Mouse (Mus musculus) heart, embryonic 15.5 days (tissue): Measurements from ENCODE around the gene H2-M10.3. TPM values are rescaled to one million over a fixed set of nuclear protein-coding genes. Genes with fewer than 3 reads are reported as not detected.
"Not testable (repeated sequence)": the region's sequence is repeated elsewhere in the genome, so short reads cannot be mapped to it uniquely, and the experiment has no call there.

ENCODE experiments used
- ATAC-seq: fragments of 200-750 bp; cut with Nextera tagmentation; replicated peaks from 2 replicates; pipeline ENCODE4 v1.8.0; 2017; ENCODE audit warnings: low read depth, moderate TSS enrichment; ENCODE audit not compliant: insufficient number of reproducible peaks, insufficient read depth, low FRiP score
- H3K27ac ChIP-seq: fragments of 300-500 bp; sonication (generic); 2 replicates; pipeline ENCODE4 v1.5.1; 2015; ENCODE audit warnings: mild to moderate bottlenecking, inconsistent platforms
- H3K27me3 ChIP-seq: fragments of 300-500 bp; sonication (generic); 2 replicates; pipeline ENCODE4 v1.6.1; 2015; ENCODE audit warnings: inconsistent platforms
- H3K36me3 ChIP-seq: fragments of 300-500 bp; sonication (generic); 2 replicates; pipeline ENCODE4 v1.6.1; 2015; ENCODE audit warnings: mild to moderate bottlenecking, inconsistent platforms
- H3K4me1 ChIP-seq: fragments of 300-500 bp; sonication (generic); replicated peaks from 2 replicates; pipeline ENCODE4 v1.6.1; 2015; ENCODE audit warnings: inconsistent platforms
- H3K4me2 ChIP-seq: fragments of 300-500 bp; sonication (generic); 2 replicates; pipeline ENCODE4 v1.6.1; 2015; ENCODE audit warnings: inconsistent platforms, mild to moderate bottlenecking, moderate library complexity
- H3K4me3 ChIP-seq: fragments of 300-500 bp; sonication (generic); 2 replicates; pipeline ENCODE4 v1.5.1; 2015; ENCODE audit warnings: mild to moderate bottlenecking, inconsistent platforms
- H3K9ac ChIP-seq: fragments of 300-500 bp; sonication (generic); 2 replicates; pipeline ENCODE4 v1.6.1; 2015; ENCODE audit warnings: mild to moderate bottlenecking, inconsistent platforms
- H3K9me3 ChIP-seq: fragments of 300-500 bp; sonication (generic); replicated peaks from 2 replicates; pipeline ENCODE4 v1.6.1; 2016; ENCODE audit warnings: inconsistent platforms
- WGBS: fragments of 180-500 bp; shearing (Covaris S2); methylation state at CpG from one replicate; pipeline ENCODE4 v1.1.7; 2015; ENCODE audit warnings: mixed read lengths; 5-methylcytosine and 5-hydroxymethylcytosine counted together
- polyA plus RNA-seq: library from polyadenylated mRNA; unstranded; fragments of >200 nt; fragmentation: Nextera tagmentation; extraction: Ambion mirVana; gene quantifications from 2 replicates; pipeline ENCODE4 v1.2.1, GENCODE M21; 2015

H2-M10.3 gene
- not detected in 2 replicates for polyA plus RNA-seq

DNA sequence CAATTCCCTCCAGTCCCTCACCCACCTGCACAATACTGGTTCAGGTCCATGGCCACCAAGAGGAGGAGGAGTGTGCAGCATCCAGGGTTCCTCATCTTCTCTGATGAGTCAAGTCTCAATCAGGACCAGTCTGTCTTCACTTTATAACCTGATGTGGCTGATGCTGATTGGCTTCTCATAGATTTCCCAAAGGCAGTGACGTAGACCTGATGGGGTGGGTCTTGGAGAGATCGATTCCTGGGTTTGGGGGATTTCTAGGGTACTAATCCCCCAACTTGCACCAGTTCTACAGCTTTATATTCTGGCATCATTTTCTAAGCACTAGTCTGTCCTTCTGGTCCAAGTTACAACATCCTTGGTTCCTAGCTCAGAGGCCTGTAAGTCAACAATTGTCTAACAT is at the start of gene H2-M10.3:
TSS of gene H2-M10.3 (minus strand) at position 101 of the 400 bp plus-strand sequence.
- not testable (repeated sequence) for H3K36me3 ChIP-seq, H3K9me3 ChIP-seq, ATAC-seq, H3K9ac ChIP-seq, H3K4me2 ChIP-seq, H3K4me1 ChIP-seq, H3K27me3 ChIP-seq, H3K27ac ChIP-seq, H3K4me3 ChIP-seq
- 95% methylated on average over 2 of the region's 2 CpGs for WGBS

DNA sequence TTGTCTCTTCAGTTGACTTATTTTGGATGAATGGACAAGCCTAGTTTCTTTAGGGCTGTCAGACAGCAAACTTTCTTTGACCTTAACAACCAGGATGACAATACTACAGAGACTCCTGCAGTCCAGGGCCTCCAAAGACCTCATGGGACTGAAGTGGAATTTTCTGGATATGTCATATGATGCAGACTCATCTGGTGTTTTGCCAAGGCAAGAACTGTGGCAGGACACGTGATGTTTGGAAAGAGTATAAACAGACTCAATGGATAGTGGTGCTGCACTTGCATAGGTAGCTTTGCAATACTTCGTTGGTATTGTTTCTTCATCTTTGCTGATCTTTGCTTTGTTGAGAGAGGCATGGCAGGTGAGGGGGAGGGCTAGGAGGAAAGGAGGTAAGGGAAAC is 49.2 kb upstream of the H2-M10.3 start:
- Histone ChIP-seq H3K4me1 (no peaks in the 10 kb centered on the region), H3K4me3 (no peak overlapping the region), H3K36me3 (no peaks in the 10 kb centered on the region), H3K27ac (no peak overlapping the region), H3K9me3 (no peaks in the 10 kb centered on the region), H3K9ac (no peak overlapping the region), H3K4me2 (no peak overlapping the region), H3K27me3 (no peaks in the 10 kb centered on the region)
- 39% methylated on average over 2 of the region's 2 CpGs for WGBS
- ATAC-seq, result no peak

DNA sequence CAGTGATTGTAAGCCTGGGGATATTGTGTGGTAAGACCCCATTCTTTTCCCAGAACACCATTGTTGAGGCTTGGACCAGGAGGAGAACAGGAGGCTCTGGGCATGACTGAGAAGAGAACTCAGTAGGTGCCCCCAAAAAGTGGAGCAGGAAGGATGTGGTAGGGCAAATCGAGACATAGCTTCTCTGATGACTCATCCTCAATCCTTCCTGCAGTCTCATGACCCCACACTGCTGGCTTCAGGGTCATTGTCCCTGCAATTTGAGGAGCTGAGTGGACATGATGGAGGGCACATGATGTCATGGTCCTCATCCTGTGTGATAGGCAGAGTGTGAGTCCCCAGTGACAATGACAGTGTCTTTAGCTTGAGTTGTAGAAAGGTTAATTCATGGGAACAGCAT is 47.2 kb upstream of the H2-M10.3 start:
- ATAC-seq, result no peak

DNA sequence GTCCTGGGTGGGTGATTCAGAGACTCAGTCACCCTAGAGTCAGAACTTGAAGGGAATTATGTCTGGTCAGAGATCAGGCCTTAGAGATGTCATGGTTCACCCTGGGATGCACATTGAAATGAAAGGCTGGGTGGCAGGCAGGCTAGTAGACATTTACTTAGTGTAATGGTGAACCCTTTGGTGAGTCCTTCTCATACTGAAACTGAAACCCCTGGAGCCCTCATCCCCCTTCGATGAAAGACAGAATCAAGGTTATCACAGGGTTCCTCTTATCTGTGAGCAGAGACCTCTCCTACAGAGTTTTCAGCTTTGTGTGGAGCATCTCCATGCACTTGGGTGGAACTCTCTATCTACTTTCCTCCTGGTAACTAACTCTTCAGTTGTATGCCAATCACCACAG is 46.1 kb upstream of the H2-M10.3 start:
- H3K9me3 ChIP-seq, result no peaks in the 10 kb centered on the region
- H3K27ac ChIP-seq, result no peak overlapping the region
- H3K4me2 ChIP-seq, result no peak overlapping the region
- H3K36me3 ChIP-seq, result no peaks in the 10 kb centered on the region
- H3K27me3 ChIP-seq, result no peaks in the 10 kb centered on the region
- WGBS, result 73% methylated on average over 1 of the region's 1 CpGs
- H3K4me1 ChIP-seq, result no peaks in the 10 kb centered on the region
- ATAC-seq, result no peak
- H3K9ac ChIP-seq, result no peak overlapping the region
- H3K4me3 ChIP-seq, result no peak overlapping the region

More for the DNA sequence above, 47.2 kb upstream of the H2-M10.3 start:
- Histone ChIP-seq H3K9me3 (no peaks in the 10 kb centered on the region), H3K27ac (no peak overlapping the region), H3K4me2 (no peak overlapping the region), H3K36me3 (no peaks in the 10 kb centered on the region), H3K9ac (no peak overlapping the region), H3K27me3 (no peaks in the 10 kb centered on the region), H3K4me3 (no peak overlapping the region), H3K4me1 (no peaks in the 10 kb centered on the region)
- 28% methylated on average over 1 of the region's 1 CpGs for WGBS

DNA sequence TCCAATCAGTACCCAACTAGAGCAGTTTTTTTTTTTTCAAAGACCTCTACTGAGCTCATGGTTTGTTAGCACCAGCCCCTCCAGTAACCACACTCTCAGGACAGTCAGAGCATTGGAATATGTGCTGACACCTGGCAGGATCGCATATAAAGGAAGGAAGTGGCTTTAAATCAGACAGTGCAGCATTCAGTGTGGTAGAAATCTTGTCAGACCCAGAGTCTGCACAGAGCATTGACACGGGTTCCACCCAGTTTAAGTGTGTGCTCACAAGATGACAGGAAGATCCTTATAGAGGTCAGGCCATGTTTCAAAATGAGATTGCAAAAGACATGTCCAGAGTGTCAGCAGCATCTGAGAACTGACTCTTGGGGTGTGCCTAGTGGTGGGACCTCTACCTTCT is 21.7 kb upstream of the H2-M10.3 start:
- Histone ChIP-seq H3K4me3 (no peak overlapping the region), H3K27me3 (no peaks in the 10 kb centered on the region), H3K9ac (no peak overlapping the region), H3K4me1 (no peaks in the 10 kb centered on the region), H3K27ac (no peak overlapping the region), H3K4me2 (no peak overlapping the region), H3K9me3 (no peaks in the 10 kb centered on the region), H3K36me3 (no peaks in the 10 kb centered on the region)
- ATAC-seq, result no peak
- WGBS, result 76% methylated on average over 2 of the region's 2 CpGs

DNA sequence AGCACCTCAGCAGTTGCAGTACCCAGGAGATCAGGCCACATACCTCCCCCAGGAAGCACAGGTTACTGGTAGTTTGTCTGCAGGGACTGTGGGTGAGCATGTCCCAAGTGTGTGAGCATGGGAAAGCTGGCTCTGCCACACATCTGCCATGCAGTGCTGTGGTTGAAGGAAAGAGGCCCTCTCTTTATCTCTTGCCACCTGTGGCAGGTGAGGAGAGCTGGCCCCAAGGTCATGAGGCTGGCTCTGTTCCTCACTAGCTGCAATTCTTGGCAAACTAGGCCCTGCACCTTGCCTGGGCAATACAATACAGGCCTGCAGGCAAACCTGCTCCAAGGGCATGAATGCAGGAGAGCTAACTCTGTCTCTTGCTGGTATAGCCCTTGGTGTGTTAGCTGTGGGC is 5.8 kb downstream of the H2-M10.3 start:
- not testable (repeated sequence) for H3K4me1 ChIP-seq, H3K36me3 ChIP-seq, H3K4me3 ChIP-seq, H3K9me3 ChIP-seq, H3K4me2 ChIP-seq, H3K9ac ChIP-seq, ATAC-seq, H3K27me3 ChIP-seq, H3K27ac ChIP-seq

DNA sequence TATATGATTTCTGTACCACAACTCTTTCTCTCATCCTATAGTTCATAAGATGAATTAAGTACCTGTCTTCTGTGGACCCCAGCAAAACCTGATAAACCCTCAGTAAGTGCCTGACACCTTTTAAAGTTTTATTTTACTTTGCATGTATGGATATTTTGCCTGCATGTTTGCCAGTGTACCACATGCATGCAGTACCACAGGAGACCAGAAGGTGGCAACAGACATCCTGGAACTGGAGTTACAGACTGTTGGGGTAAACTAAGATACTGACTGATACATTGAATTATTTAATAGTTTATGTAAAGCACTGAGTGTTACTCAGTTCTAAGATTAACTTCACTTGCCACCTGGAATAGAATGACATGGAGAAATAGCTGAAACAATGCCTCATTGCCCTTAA is 10.7 kb downstream of the H2-M10.3 start:
- H3K27ac ChIP-seq, H3K4me1 ChIP-seq, H3K4me2 ChIP-seq, H3K36me3 ChIP-seq, H3K4me3 ChIP-seq, H3K9me3 ChIP-seq, H3K9ac ChIP-seq, H3K27me3 ChIP-seq, ATAC-seq: not testable (repeated sequence)

DNA sequence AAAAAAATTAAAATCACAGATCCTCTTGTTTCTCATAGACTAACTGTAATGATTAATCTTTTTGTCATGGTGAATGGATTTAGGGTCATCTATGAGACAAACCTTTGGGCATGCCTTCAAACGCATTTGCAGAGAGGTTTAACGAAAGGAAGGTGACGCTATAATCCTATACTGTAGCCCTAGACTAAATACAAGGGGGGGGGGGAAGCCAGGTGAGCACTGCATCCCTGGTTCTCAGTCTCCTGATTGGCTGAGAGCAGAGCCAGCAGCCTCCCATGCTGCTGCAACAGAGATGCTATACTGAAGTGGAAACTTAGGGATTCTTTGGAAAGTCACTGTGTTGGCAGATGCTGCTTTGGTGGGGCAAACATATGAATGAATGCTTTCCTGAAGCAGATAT is 12.5 kb downstream of the H2-M10.3 start:
- ATAC-seq, result no peak
- Histone ChIP-seq H3K4me1 (no peaks in the 10 kb centered on the region), H3K9ac (no peak overlapping the region), H3K36me3 (no peaks in the 10 kb centered on the region), H3K9me3 (no peaks in the 10 kb centered on the region), H3K27ac (no peak overlapping the region), H3K4me2 (no peak overlapping the region), H3K27me3 (no peaks in the 10 kb centered on the region; the same call in 1 of the 2 replicates), H3K4me3 (no peak overlapping the region)
- WGBS, result 41% methylated on average over 3 of the region's 3 CpGs

DNA sequence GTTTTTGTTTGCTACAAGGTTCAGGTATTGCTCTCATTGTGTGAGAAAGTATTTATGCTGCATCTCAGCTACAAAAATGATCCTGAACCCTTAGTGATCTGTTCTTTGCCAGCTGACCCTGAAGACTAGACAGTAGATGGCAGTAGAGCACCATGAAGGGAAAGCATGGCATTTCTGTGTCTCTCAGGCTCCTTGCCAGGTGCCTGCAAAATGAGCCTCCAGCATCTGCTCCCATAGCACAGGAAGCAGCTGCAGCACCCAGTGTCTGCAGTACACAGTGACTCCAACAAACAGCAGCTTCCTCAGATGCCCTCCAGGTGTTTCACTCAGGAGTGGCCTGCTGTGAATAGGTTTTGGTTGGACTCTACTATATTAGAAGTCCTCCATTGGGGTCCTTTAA is 12.9 kb downstream of the H2-M10.3 start:
- not testable (repeated sequence) for H3K4me3 ChIP-seq, H3K27me3 ChIP-seq, H3K4me2 ChIP-seq, H3K4me1 ChIP-seq, H3K27ac ChIP-seq, H3K9ac ChIP-seq, H3K9me3 ChIP-seq, H3K36me3 ChIP-seq, ATAC-seq

DNA sequence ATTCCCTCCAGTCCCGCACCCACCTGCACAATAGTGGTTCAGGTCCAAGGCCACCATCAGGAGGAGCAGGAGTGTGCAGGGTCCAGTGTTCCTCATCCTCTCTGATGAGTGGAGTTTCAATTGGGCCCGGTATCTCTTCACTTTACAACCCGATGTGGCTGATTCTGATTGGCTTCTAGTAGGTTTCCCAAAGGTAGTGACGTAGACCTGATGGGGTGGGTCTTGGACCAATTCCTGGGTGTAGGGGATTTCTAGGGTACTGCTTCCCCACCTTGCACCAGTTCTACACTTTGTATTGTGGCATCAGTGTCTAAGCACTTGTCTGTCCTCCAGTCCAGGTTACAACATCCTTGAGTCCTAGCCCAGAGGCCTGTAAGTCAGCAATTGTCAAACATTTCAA is 42.2 kb downstream of the H2-M10.3 start, which contains the start of gene H2-M10.1:
TSS of gene H2-M10.1 (minus strand) at position 101 of the 400 bp plus-strand sequence.
- Histone ChIP-seq H3K27ac (no peak within 1 kb of the TSS), H3K4me3 (no peak within 1 kb of the TSS), H3K4me2 (no peak within 1 kb of the TSS), H3K36me3 (no peaks in the 10 kb centered on the region), H3K9me3 (no peaks in the 10 kb centered on the region), H3K4me1 (no peaks in the 10 kb centered on the region), H3K9ac (no peak within 1 kb of the TSS), H3K27me3 (no peaks in the 10 kb centered on the region)
- ATAC-seq, result no peak
- 82% methylated on average over 4 of the region's 4 CpGs for WGBS

DNA sequence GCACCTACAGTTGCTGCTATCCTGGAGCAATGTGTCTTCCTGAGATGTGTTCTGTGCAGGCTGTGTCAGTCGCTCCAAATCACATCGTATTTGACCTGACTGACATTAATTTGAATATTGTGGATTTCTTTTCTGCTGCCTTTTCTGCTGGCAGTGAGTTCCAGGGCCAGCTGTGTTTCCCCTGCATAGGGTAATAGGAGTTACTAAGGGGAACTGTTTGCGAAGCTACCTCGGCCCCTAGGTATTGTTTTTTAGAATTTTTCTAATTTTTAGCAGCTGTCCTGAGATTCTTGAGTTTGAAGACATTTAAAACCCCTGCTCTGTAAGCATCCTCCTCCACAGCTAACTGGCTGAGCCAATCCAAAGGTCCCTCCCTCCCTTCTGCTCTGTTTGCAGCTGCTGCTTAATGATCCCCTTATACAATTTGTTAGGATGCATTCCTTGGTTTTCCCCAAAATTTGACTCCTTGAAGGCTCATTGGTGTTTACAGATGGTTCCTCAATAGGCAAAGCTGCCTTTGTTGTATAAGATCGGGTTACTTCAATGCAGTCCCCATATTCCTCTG is 52.4 kb downstream of the H2-M10.3 start:
- peak overlapping the region; percentile 62 for H3K4me3 ChIP-seq
- H3K4me1 ChIP-seq, result no peaks in the 10 kb centered on the region
- 0 out of 2 replicates have a peak, but pooled peaks cover 8% of the 10 kb centered on the region for H3K27me3 ChIP-seq
- no peak overlapping the region for H3K27ac ChIP-seq
- no peak overlapping the region for H3K9ac ChIP-seq
- peak overlapping the region; percentile 90 for H3K4me2 ChIP-seq
- 33% methylated on average over 5 of the region's 5 CpGs for WGBS
- no peaks in the 10 kb centered on the region for H3K36me3 ChIP-seq
- ATAC-seq, result no peak
- H3K9me3 ChIP-seq, result no peaks in the 10 kb centered on the region

DNA sequence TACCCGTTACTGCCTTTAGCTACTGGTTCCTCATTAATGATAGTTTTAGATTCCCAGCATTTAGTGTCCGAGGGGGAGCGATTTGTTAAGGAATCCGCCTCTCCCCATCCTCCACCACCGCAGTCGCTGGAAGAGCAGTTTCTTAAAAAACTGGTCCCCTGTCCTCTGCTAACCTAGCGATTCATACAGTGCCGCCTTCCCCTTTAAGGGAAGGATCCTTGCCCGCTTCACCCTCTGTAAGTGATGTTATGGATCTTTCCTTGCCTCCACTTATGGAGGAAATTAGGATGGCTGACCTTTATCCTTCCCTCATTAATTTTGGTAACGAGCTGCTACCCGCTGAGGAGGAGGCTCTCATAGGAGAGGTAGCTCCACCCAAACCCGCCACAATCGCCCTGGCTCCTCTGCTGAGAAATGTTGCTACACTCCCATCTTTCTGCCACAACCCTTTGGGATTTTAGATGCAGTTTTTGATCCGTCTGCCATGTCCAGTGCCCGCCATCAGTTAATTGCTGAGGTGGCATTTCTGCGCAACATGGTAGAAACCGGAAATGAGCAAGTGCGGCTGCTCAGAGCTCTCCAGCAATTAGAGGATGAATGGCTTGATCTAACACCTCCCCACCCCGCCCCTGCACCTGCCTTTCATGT is 53.1 kb downstream of the H2-M10.3 start:
- Histone ChIP-seq H3K9me3 (no peaks in the 10 kb centered on the region), H3K36me3 (no peaks in the 10 kb centered on the region), H3K9ac (peak overlapping the region; percentile 52), H3K4me2 (peak overlapping the region; percentile 90), H3K27ac (0 out of 2 replicates have a peak overlapping the region, but pooled peaks have one; percentile 12), H3K4me3 (peak overlapping the region; percentile 62), H3K27me3 (0 out of 2 replicates have a peak, but pooled peaks cover 8% of the 10 kb centered on the region), H3K4me1 (no peaks in the 10 kb centered on the region)
- ATAC-seq, result no peak
- under 1% methylated on average over 19 of the region's 19 CpGs for WGBS
